Mouse (Mus musculus): Measurements from ENCODE around the gene Hist1h4j.

- TF ChIP-seq EP300 (IDR thresholded peaks at IDR 0.05; ENCODE audit: low read depth) (no peak), CTCF (IDR thresholded peaks at IDR 0.05; ENCODE audit: low read depth) (no peak)
These were observed 11.6 kb upstream of the Hist1h4j start for GRCm38 (mm10) chr13:21722993-21723836.

Measured in heart, postnatal 0 days (tissue).